Mouse (Mus musculus): ENCODE data around the gene Slfn8.

The Slfn8 gene

DNA sequence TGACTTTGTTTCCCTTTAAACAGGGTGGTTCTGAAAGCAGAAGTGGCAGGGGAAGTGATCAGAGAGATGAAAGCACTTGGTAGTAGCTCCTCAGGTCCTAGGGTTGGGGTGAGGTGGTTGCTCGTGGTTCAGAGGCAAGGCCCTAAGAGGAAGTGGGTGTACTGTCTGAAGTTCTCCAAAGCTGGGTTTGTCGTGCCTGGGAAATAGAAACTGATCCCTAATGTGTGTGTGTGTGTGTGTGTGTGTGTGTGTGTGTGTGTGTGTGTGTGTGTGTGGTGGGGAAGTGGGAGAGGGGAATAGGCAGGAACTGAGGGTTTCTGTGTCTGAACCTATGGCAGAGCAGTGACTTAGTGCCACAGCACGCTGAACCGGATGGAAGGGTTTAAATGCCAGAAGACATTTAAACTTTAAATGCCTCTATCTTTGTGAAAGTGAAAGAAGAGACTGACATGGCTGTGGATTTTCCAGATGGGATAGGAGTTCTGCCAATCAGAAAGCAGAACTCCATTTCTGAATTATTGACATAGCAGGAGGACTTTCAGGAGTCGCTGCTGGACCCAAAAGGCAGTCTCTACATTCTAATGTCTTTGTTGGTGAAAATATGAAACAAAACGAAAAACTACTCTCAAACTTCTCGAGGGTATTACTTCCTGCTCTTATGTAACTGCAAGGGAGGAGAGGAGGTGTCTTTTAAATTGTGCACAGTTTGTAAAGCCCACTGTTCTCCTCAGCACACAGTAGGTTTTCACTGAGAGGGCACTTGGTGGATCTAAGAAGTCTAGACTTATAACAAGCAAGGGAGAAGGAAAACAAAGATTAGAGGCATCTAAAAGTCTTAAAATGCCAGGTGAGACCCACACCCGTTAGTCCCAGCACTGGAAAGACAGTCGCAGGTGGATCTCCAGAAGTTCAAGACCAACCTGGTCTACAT is 67.7 kb downstream of the Slfn8 start:
- in situ Hi-C loops (cut with MboI; ENCODE audit: low pct_unique_long_range_greater_than_20kb in 1 of 2, low sequenced_read_pairs in 2 of 2, unreplicated experiment in 1 of 2) = no loop called here
